Mouse (Mus musculus): ENCODE results near the gene Tulp1. TPM values are rescaled to one million over a fixed set of nuclear protein-coding genes. Genes with fewer than 3 reads are reported as not detected.

Gene Tulp1
- total and polyA plus RNA-seq, 2 experiments: not detected

- no peak for TF ChIP-seq POLR2A (IDR thresholded peaks at IDR 0.05; ENCODE audit: extremely low read depth, insufficient read depth, low read length)
- TF ChIP-seq CTCF (IDR thresholded peaks at IDR 0.05; ENCODE audit: low read depth, low read length): peak; percentile 70
- Histone ChIP-seq H3K27me3 (ENCODE audit: control insufficient read depth, insufficient read depth, low read length) (no peaks in the 10 kb centered on the region), H3K4me3 (ENCODE audit: insufficient read depth, low read depth, low read length) (no peak overlapping the region), H3K4me1 (ENCODE audit: control insufficient read depth, insufficient read depth, low read length) (peaks cover 2% of the 10 kb centered on the region), H3K9ac (ENCODE audit: low read depth, low read length) (no peak overlapping the region), H3K79me2 (ENCODE audit: control insufficient read depth, insufficient read depth, low read length) (no peaks in the 10 kb centered on the region), H3K36me3 (ENCODE audit: control insufficient read depth, insufficient read depth, low read length) (no peaks in the 10 kb centered on the region), H3K27ac (replicated peaks; ENCODE audit: insufficient read depth, low read depth, low read length) (no peak overlapping the region)
- DNase-seq (ENCODE audit: extremely low read depth, low read depth, low spot score): peak; percentile 66
- WGBS: 13% methylated on average over 18 of the region's 18 CpGs
Observed at GRCm38 (mm10) chr17:28308297-28309195, 56.5 kb downstream of the Tulp1 start.

DNA sequence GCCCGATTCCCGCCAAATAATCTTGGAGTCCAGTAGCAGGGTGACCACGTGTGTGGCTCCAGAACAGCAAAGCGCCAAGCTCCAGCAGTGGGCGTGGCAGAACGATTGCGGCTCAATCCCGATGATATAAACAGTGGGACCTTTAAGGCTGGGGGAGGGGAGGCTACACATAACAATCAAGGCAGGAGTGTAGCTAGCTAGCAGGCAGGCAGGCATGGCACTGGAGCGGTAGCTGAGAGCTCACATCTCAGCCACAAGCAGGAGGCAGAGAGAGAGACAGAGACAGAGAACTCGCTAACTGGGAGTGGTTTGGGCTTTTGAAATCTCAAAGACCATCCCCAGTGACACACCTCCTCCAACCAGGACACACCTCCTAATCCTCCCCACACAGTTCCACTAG, 59.9 kb downstream of the Tulp1 start:
- Histone ChIP-seq H3K27ac (replicated peaks; ENCODE audit: insufficient read depth, low read depth, low read length) (no peak overlapping the region), H3K36me3 (ENCODE audit: control insufficient read depth, insufficient read depth, low read length) (no peaks in the 10 kb centered on the region), H3K4me3 (ENCODE audit: insufficient read depth, low read depth, low read length) (no peak overlapping the region), H3K27me3 (ENCODE audit: control insufficient read depth, insufficient read depth, low read length) (no peaks in the 10 kb centered on the region), H3K9ac (ENCODE audit: low read depth, low read length) (no peak overlapping the region), H3K79me2 (ENCODE audit: control insufficient read depth, insufficient read depth, low read length) (no peaks in the 10 kb centered on the region), H3K4me1 (ENCODE audit: control insufficient read depth, insufficient read depth, low read length) (peaks cover 2% of the 10 kb centered on the region)
- no peak for DNase-seq (ENCODE audit: extremely low read depth, low read depth, low spot score)
- TF ChIP-seq POLR2A (IDR thresholded peaks at IDR 0.05; ENCODE audit: extremely low read depth, insufficient read depth, low read length): no peak
- TF ChIP-seq CTCF (IDR thresholded peaks at IDR 0.05; ENCODE audit: low read depth, low read length): no peak
- 69% methylated on average over 10 of the region's 10 CpGs for WGBS

Other genes with a start within 250 kb of the Tulp1 start
- under 0.01 TPM in 1 of 2 replicates, not detected in the other for gene Scube3, start 223.1 kb downstream of the Tulp1 start, total RNA-seq (2014; rRNA removed)
- gene Scube3, start 223.1 kb downstream of the Tulp1 start, polyA plus RNA-seq (2012; rRNA removed): 0.05 and 0.06 TPM in 2 replicates
- 10.4 and 13.2 TPM in 2 replicates for gene Zfp523, start 188.1 kb downstream of the Tulp1 start, total RNA-seq (2014; rRNA removed)
- 27.8 and 33.6 TPM in 2 replicates for gene Zfp523, start 188.1 kb downstream of the Tulp1 start, polyA plus RNA-seq (2012; rRNA removed)
- 0.28 and 0.67 TPM in 2 replicates for gene Def6, start 157.4 kb downstream of the Tulp1 start, total RNA-seq (2014; rRNA removed)
- 0.31 and 1.0 TPM in 2 replicates for gene Def6, start 157.4 kb downstream of the Tulp1 start, polyA plus RNA-seq (2012; rRNA removed)
- 3.0 and 3.2 TPM in 2 replicates for gene Ppard, start 132.5 kb downstream of the Tulp1 start, total RNA-seq (2014; rRNA removed)
- 9.7 and 13.7 TPM in 2 replicates for gene Ppard, start 132.5 kb downstream of the Tulp1 start, polyA plus RNA-seq (2012; rRNA removed)
- gene Fance, start 51.7 kb downstream of the Tulp1 start, total RNA-seq (2014; rRNA removed): 6.6 and 9.1 TPM in 2 replicates
- 6.4 and 6.8 TPM in 2 replicates for gene Fance, start 51.7 kb downstream of the Tulp1 start, polyA plus RNA-seq (2012; rRNA removed)
- gene Rpl10a, start 36.8 kb downstream of the Tulp1 start, total RNA-seq (2014; rRNA removed): 497 and 711 TPM in 2 replicates
- 1,137 and 1,616 TPM in 2 replicates for gene Rpl10a, start 36.8 kb downstream of the Tulp1 start, polyA plus RNA-seq (2012; rRNA removed)
- gene Tead3, start 14.4 kb downstream of the Tulp1 start, total RNA-seq (2014; rRNA removed): 3.0 and 3.7 TPM in 2 replicates
- gene Tead3, start 14.4 kb downstream of the Tulp1 start, polyA plus RNA-seq (2012; rRNA removed): 7.6 and 11.0 TPM in 2 replicates
- gene Fkbp5, start 152.3 kb upstream of the Tulp1 start, total RNA-seq (2014; rRNA removed): 25.6 and 30.3 TPM in 2 replicates
- 17.7 and 29.8 TPM in 2 replicates for gene Fkbp5, start 152.3 kb upstream of the Tulp1 start, polyA plus RNA-seq (2012; rRNA removed)
- not detected in 2 replicates for gene Armc12, start 165.6 kb upstream of the Tulp1 start, total RNA-seq (2014; rRNA removed)
- gene Armc12, start 165.6 kb upstream of the Tulp1 start, polyA plus RNA-seq (2012; rRNA removed): not detected in 2 replicates
- gene Clpsl2, start 184.2 kb upstream of the Tulp1 start, total RNA-seq (2014; rRNA removed): not detected in 2 replicates
- not detected in 2 replicates for gene Clpsl2, start 184.2 kb upstream of the Tulp1 start, polyA plus RNA-seq (2012; rRNA removed)
- 9.5 and 70.1 TPM in 2 replicates for gene Clps, start 195.5 kb upstream of the Tulp1 start, total RNA-seq (2014; rRNA removed)
- gene Clps, start 195.5 kb upstream of the Tulp1 start, polyA plus RNA-seq (2012; rRNA removed): 1.4 and 2.1 TPM in 2 replicates
- gene Lhfpl5, start 210.4 kb upstream of the Tulp1 start, total RNA-seq (2014; rRNA removed): not detected in 2 replicates
- not detected in 2 replicates for gene Lhfpl5, start 210.4 kb upstream of the Tulp1 start, polyA plus RNA-seq (2012; rRNA removed)

All from liver, adult 2 months (tissue).